Mouse (Mus musculus) bone marrow macrophage, adult 2 months (primary cell): ENCODE data around the gene Map3k21.

ENCODE experiments used
- CTCF ChIP-seq: IDR thresholded peaks from 2 replicates; pipeline ENCODE4 v1.5.1; 2012; ENCODE audit warnings: low read depth, mild to moderate bottlenecking, low read length, moderate library complexity
- POLR2A ChIP-seq: IDR thresholded peaks from 2 replicates; pipeline ENCODE4 v1.6.1; 2012; ENCODE audit warnings: mild to moderate bottlenecking, low read depth, low read length, borderline replicate concordance

DNA sequence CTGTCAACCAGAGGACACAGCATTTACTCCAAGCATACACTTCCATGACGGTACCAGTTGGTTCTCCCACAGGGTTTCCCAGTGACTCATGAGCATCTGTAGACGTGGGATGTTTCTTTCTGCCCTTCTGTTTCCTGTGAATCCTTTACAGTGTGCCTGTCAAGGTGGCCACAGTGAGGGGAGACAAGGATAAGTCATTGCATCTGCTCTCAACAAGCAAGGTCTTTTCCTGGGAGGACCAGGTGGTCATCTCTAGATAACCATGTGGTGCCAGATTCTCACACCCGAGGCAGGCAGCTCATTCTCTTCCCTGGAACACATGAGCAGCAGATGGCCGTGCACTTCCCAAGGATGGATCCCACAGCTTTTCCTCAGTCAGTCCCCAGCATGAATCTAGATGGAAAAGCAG is 49.1 kb downstream of the Map3k21 start:
- TF ChIP-seq CTCF (no peak), POLR2A (no peak)
